Mouse (Mus musculus): ENCODE data around the gene Lrrc55.

DNA sequence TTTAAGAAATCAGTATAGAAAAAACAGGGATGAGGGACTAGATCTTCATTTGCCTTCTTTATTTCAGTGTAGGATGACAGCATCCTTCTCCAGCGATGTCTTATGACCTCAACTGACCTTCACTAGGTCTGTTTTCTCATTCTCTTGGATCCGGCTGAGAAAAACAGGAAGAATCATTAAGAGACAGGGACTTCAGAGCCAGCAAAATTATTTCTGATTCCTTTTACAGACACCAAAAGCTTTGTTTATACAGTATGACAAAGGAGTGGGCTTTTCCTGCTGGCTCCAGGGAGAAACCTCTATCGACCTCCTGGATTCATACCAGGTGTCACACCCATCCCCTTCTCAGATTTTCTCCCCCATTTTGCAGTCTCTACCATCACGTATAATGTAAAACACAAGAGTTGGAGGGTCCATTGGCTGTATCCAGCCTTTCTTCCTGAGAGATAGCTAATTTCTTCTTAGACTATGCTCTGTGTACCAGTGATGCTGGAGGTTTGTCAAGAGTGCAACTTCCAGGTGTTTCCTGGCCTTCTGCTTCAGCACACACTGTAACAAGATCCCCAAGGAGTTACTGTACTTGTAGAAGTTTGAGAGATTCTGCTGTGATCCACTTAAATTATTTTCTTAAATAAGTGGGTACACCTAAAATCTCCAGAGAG is 18.7 kb downstream of the Lrrc55 start:
- no peak for TF ChIP-seq CTCF (IDR thresholded peaks at IDR 0.05; ENCODE audit: low read depth)
- TF ChIP-seq EP300 (IDR thresholded peaks at IDR 0.05; ENCODE audit: low read depth), result no peak
